Mouse (Mus musculus): ENCODE data around the gene Otogl. TPM values are rescaled to one million over a fixed set of nuclear protein-coding genes. Genes with fewer than 3 reads are reported as not detected.
"Not testable (repeated sequence)": the region's sequence is repeated elsewhere in the genome, so short reads cannot be mapped to it uniquely, and the experiment has no call there.

The Otogl gene
- polyA plus RNA-seq, 1 experiment: 0.06 TPM

DNA sequence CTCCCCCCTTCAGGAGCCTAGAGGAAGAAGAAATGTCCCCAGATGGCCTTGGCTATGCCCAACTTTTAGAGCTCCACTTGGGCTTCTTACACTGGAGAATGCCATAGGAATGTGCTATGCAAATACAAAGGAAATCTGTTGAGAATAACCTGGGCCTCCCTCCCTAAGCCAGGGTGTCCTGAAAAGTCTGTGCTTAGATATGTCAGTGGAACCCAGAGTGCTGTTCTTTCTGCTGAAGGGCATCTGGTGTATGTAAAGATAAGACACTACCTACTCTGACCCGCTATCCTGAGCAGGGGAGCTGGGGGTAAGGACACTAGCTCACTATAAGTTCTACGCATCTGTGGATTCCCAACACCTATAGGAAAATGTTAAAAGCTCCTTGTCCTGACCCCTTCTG, 106.7 kb downstream of the Otogl start:
- H3K36me3 ChIP-seq (ENCODE audit: control insufficient read depth, insufficient read depth): no peaks in the 10 kb centered on the region
- TF ChIP-seq POLR2AphosphoS2 (IDR thresholded peaks at IDR 0.05; ENCODE audit: insufficient read length, low read depth): no peak
- no peak for TF ChIP-seq CEBPB (IDR thresholded peaks at IDR 0.05; ENCODE audit: insufficient read depth, poor library complexity, severe bottlenecking)
- TF ChIP-seq POLR2A (IDR thresholded peaks at IDR 0.05; ENCODE audit: insufficient read length, low read depth): no peak
- no peak for TF ChIP-seq MYOD1 (IDR thresholded peaks at IDR 0.05; ENCODE audit: control insufficient read depth in 1 of 3, insufficient read length in 2 of 3, low read depth in 2 of 3)
- TF ChIP-seq TCF3 (IDR thresholded peaks at IDR 0.05; ENCODE audit: insufficient read length, low read depth): no peak
- no peak for TF ChIP-seq E2F4 (IDR thresholded peaks at IDR 0.05; ENCODE audit: insufficient read depth)
- TF ChIP-seq REST (IDR thresholded peaks at IDR 0.05; ENCODE audit: insufficient read depth, insufficient read length): no peak
- no peak for TF ChIP-seq SRF (IDR thresholded peaks at IDR 0.05; ENCODE audit: control insufficient read depth, insufficient read length, low read depth)
- TF ChIP-seq TCF12 (IDR thresholded peaks at IDR 0.05; ENCODE audit: insufficient read depth, poor library complexity, severe bottlenecking): no peak
- TF ChIP-seq MAX (IDR thresholded peaks at IDR 0.05; ENCODE audit: low read depth): no peak
- TF ChIP-seq USF1 (IDR thresholded peaks at IDR 0.05; ENCODE audit: low read depth): no peak
- TF ChIP-seq MYOG (IDR thresholded peaks at IDR 0.05; ENCODE audit: control insufficient read depth in 1 of 3, insufficient read depth in 1 of 3, insufficient read length in 2 of 3, low read depth in 2 of 3): no peak
- no peak overlapping the region for H3K4me3 ChIP-seq
- no peaks in the 10 kb centered on the region for H3K27me3 ChIP-seq (ENCODE audit: control insufficient read depth, insufficient read depth, insufficient read length)
- no peak overlapping the region for H3ac ChIP-seq (ENCODE audit: control insufficient read depth, insufficient read length)
- H3K4me2 ChIP-seq (ENCODE audit: low read depth): no peak overlapping the region
- H3K79me2 ChIP-seq (ENCODE audit: control insufficient read depth, insufficient read depth): no peaks in the 10 kb centered on the region

DNA sequence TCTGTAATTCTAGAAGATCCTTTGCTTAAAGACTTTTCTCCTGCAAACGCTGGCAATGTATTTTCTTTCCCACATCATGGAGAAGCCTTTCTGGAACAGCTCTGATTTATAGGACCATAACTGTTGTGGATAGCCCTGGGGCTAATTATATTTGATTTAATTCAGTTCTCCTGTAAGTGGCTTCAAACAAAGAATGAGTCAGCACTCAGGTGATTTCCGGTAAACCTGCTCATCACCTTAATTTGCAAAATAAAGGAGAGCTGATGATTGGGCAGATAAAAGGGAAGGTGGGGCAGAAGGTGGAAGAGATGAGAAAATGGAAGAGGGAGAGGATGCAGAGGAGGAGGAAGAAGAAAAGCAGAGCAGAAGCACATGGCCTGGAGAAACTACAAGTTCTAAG, 107.6 kb downstream of the Otogl start:
- H3K4me2 ChIP-seq (ENCODE audit: low read depth); H3ac ChIP-seq (ENCODE audit: control insufficient read depth, insufficient read length); H3K27me3 ChIP-seq (ENCODE audit: control insufficient read depth, insufficient read depth, insufficient read length); H3K4me3 ChIP-seq; H3K79me2 ChIP-seq (ENCODE audit: control insufficient read depth, insufficient read depth); H3K36me3 ChIP-seq (ENCODE audit: control insufficient read depth, insufficient read depth): not testable (repeated sequence)

DNA sequence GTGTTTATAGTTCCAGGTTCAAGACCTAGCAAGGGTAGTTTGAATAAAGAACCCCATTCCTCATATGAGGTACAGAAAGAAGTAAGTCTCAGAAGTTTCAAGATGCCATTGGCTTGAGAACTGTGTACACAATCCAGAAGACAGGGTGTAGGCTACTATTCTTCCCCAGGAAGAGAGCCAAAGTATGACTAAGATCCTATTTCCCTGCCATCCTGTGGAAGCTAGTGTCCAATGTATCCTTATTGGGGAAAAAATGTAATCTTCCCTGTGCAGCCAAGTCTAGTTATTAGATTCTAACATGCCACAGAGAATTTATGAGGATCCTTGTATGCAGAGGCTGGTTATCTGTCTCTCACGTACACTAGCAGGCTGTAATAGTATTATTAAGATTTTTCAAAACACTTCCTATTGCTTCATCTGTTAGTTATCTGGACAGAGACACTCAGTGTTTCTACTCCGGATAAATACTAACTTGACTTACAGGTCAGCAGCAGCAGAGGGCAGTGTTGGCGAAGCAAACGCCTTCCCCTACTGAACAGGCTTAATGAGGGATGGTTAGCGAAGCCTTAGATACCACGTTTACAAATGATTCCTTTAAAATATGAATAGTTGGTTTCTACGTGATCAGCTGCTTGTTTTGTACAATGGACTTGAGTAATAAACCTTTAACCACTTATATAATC, 112.1 kb downstream of the Otogl start:
- Histone ChIP-seq H3K27me3 (ENCODE audit: control insufficient read depth, insufficient read depth, insufficient read length) (no peaks in the 10 kb centered on the region), H3K4me2 (ENCODE audit: low read depth) (peak overlapping the region; percentile 36), H3K4me3 (no peak overlapping the region), H3K36me3 (ENCODE audit: control insufficient read depth, insufficient read depth) (no peaks in the 10 kb centered on the region), H3K79me2 (ENCODE audit: control insufficient read depth, insufficient read depth) (no peaks in the 10 kb centered on the region), H3ac (ENCODE audit: control insufficient read depth, insufficient read length) (no peak overlapping the region)
- no peak for TF ChIP-seq TCF12 (IDR thresholded peaks at IDR 0.05; ENCODE audit: insufficient read depth, poor library complexity, severe bottlenecking)
- no peak for TF ChIP-seq REST (IDR thresholded peaks at IDR 0.05; ENCODE audit: insufficient read depth, insufficient read length)
- TF ChIP-seq TCF3 (IDR thresholded peaks at IDR 0.05; ENCODE audit: insufficient read length, low read depth): no peak

DNA sequence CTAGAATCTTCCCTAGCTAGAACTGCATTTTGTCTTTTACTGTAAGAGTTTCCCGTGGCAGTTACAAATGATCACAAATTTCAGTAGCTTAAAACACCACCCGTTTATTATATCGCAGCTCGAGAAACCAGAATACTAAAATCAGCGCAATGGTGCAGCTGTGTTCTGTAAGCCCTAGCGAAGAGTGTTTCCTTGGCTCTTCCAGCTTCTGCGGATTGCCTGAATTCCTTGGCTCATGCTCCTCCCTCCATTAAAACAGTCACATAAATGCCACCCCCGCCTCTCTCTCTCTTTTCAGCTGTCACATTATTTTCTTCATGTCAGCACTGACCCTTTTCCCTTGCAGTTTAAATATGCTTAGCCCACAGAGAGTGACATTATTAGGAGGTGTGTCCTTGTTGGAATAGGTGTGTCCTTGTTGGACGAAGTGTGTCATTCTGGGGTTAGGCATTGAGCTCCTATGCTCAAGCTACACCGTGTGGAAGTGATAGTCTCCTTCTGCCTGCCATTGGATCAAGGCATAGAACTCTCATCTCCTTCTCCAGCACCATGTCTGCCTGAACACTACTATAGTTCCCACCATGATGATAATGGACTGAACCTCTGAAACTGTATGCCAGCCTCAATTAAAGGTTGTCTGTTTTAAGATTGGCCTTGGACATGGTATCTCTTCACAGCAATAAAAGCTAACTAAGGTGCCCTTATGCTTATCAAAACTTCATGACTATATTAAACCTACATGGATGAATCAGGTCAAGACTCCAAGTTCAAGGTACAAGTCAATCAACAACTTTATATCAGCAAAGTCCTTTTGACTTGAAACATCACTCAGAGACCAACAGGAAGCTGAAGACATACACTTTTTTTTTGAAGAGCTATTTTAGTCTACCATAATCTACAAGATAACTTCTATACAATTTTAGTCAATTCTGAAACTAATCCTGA, 116.8 kb downstream of the Otogl start:
- no peaks in the 10 kb centered on the region for H3K27me3 ChIP-seq (ENCODE audit: control insufficient read depth, insufficient read depth, insufficient read length)
- H3K4me3 ChIP-seq: no peak overlapping the region
- TF ChIP-seq USF1 (IDR thresholded peaks at IDR 0.05; ENCODE audit: low read depth) (no peak), MYOG (IDR thresholded peaks at IDR 0.05; ENCODE audit: control insufficient read depth in 1 of 3, insufficient read depth in 1 of 3, insufficient read length in 2 of 3, low read depth in 2 of 3) (peak in 1 of 3 experiments; percentile 15), MYOD1 (IDR thresholded peaks at IDR 0.05; ENCODE audit: control insufficient read depth in 1 of 3, insufficient read length in 2 of 3, low read depth in 2 of 3) (peak in 1 of 3 experiments; percentile 19), MAX (IDR thresholded peaks at IDR 0.05; ENCODE audit: low read depth) (no peak), REST (IDR thresholded peaks at IDR 0.05; ENCODE audit: insufficient read depth, insufficient read length) (no peak), TCF12 (IDR thresholded peaks at IDR 0.05; ENCODE audit: insufficient read depth, poor library complexity, severe bottlenecking) (peak; percentile 30)
- H3ac ChIP-seq (ENCODE audit: control insufficient read depth, insufficient read length): no peak overlapping the region
- H3K4me2 ChIP-seq (ENCODE audit: low read depth): peak overlapping the region; percentile 54
- no peaks in the 10 kb centered on the region for H3K36me3 ChIP-seq (ENCODE audit: control insufficient read depth, insufficient read depth)
- no peaks in the 10 kb centered on the region for H3K79me2 ChIP-seq (ENCODE audit: control insufficient read depth, insufficient read depth)

DNA sequence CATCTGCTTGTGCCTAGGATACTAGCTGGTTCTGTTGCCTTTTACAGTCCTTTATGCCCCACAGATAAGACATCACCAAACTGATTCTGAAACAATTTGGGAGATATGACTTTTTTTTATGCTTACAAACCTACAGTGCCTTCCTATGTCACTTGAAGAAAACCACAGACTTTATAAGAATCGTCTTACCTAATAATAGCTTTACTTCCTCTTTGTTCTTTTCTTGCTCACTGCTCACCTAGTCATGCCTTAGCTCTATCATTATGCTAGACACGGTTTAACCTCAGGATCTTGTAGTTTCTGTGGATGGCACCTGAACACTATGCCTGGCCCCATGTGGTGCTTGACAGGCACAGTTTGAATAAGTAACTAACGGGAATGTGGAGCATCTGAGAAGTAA, 119.4 kb downstream of the Otogl start:
- Histone ChIP-seq H3ac (ENCODE audit: control insufficient read depth, insufficient read length) (no peak overlapping the region), H3K79me2 (ENCODE audit: control insufficient read depth, insufficient read depth) (no peaks in the 10 kb centered on the region), H3K36me3 (ENCODE audit: control insufficient read depth, insufficient read depth) (no peaks in the 10 kb centered on the region), H3K4me2 (ENCODE audit: low read depth) (no peak overlapping the region), H3K27me3 (ENCODE audit: control insufficient read depth, insufficient read depth, insufficient read length) (no peaks in the 10 kb centered on the region), H3K4me3 (no peak overlapping the region)
- no peak for TF ChIP-seq E2F4 (IDR thresholded peaks at IDR 0.05; ENCODE audit: insufficient read depth)
- TF ChIP-seq MAX (IDR thresholded peaks at IDR 0.05; ENCODE audit: low read depth): no peak
- no peak for TF ChIP-seq SRF (IDR thresholded peaks at IDR 0.05; ENCODE audit: control insufficient read depth, insufficient read length, low read depth)
- TF ChIP-seq USF1 (IDR thresholded peaks at IDR 0.05; ENCODE audit: low read depth): no peak
- TF ChIP-seq REST (IDR thresholded peaks at IDR 0.05; ENCODE audit: insufficient read depth, insufficient read length): no peak
- no peak for TF ChIP-seq CEBPB (IDR thresholded peaks at IDR 0.05; ENCODE audit: insufficient read depth, poor library complexity, severe bottlenecking)
- no peak for TF ChIP-seq MYOD1 (IDR thresholded peaks at IDR 0.05; ENCODE audit: control insufficient read depth in 1 of 3, insufficient read length in 2 of 3, low read depth in 2 of 3)
- TF ChIP-seq MYOG (IDR thresholded peaks at IDR 0.05; ENCODE audit: control insufficient read depth in 1 of 3, insufficient read depth in 1 of 3, insufficient read length in 2 of 3, low read depth in 2 of 3): no peak
- TF ChIP-seq POLR2A (IDR thresholded peaks at IDR 0.05; ENCODE audit: insufficient read length, low read depth): no peak
- TF ChIP-seq TCF12 (IDR thresholded peaks at IDR 0.05; ENCODE audit: insufficient read depth, poor library complexity, severe bottlenecking): no peak
- no peak for TF ChIP-seq TCF3 (IDR thresholded peaks at IDR 0.05; ENCODE audit: insufficient read length, low read depth)
- no peak for TF ChIP-seq POLR2AphosphoS2 (IDR thresholded peaks at IDR 0.05; ENCODE audit: insufficient read length, low read depth)

All from myocyte (in vitro differentiated cells).